Mouse (Mus musculus) lung, postnatal 36 days (tissue): ENCODE measurements at regions not wholly inside any gene's neighbourhood (a gene's known extent, or its start where the extent isn't known, plus 50 kb on each side); places are given as distances from the start of the nearest gene placed in this dataset.

Experiments used
- DNase-seq: peaks from one replicate; pipeline ENCODE4 v3.0.0; 2022; ENCODE audit warnings: mixed read lengths

GRCm38 (mm10) chr5:114512756-114513155, 55.1 kb upstream of the Fam222a start:
- DNase-seq = peak; percentile 53

- DNase-seq = no peak
Measured at GRCm38 (mm10) chr5:114513911-114514457, 53.8 kb upstream of the Fam222a start.

GRCm38 (mm10) chr5:114517010-114517409, 50.8 kb upstream of the Fam222a start:
- no peak for DNase-seq

- DNase-seq = no peak
Measured at GRCm38 (mm10) chr5:114518012-114518411, 49.8 kb upstream of the Fam222a start.
